Mouse (Mus musculus) activated CD4-positive, CD25-positive, alpha-beta regulatory T cell, adult 9 weeks (primary cell): Measurements from ENCODE around the gene Vmn1r1. TPM values are rescaled to one million over a fixed set of nuclear protein-coding genes. Genes with fewer than 3 reads are reported as not detected.

Source experiments
- polyA plus RNA-seq: library from polyadenylated mRNA; unstranded; fragments of 100-300 nt; shearing (Covaris generic); gene quantifications from one replicate; pipeline ENCODE4 v1.2.1, GENCODE M21; 2017

Gene Vmn1r1
- polyA plus RNA-seq = not detected

DNA sequence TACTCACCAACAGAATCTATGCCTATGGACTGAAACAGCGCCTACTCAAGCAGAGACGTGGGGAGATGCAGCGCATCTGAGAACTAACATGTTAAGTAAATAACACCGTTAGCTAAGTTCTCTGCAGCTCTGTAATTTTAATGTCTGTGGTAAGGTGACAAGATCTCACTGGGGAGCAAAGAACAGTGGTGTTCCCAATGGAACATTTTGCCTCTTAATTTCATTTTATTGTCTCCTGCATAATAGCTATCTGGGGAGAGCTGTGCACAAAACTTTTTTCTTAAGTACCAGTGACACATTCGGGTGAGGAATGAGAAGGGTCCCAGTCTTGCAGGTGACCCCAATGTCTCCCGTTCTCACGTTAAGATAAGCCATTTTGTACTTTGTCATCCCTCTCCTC lies at the start of gene Vmn1r1:
TSS of gene Vmn1r1 (minus strand) at position 101 of the 400 bp plus-strand sequence.

DNA sequence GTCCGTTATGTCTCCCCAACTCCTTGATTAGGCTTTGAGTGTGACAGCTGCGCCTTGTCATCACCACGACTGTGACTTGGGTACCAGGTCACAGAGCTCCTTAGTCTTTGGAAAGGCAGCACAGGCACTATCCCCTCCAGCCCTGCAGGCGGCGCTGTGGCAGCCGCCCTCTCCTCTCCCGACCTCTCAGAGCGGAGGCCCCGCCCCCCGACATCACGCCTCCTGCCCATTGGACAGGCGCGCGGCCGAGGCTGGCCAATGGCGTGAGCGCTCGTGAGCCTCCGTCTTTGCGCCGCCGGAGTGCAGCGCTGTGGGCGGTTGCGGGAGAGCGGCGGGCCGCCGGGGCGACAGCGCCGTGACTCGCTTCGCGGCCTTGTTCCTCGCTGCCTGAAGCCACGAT lies 39.8 kb downstream of the Vmn1r1 start, which contains the start of gene Srp9:
TSS of gene Srp9 (plus strand) at position 232 of the 400 bp plus-strand sequence.

Other genes starting within 250 kb of the Vmn1r1 start
- gene Enah, start 144.5 kb downstream of the Vmn1r1 start, polyA plus RNA-seq = 0.37 TPM
- 165 TPM for gene Srp9, start 39.7 kb downstream of the Vmn1r1 start, polyA plus RNA-seq
- gene Degs1, start 118.3 kb upstream of the Vmn1r1 start, polyA plus RNA-seq = 125 TPM
- gene Fbxo28, start 177.1 kb upstream of the Vmn1r1 start, polyA plus RNA-seq = 4.8 TPM
- 8.7 TPM for gene Trp53bp2, start 244.7 kb upstream of the Vmn1r1 start, polyA plus RNA-seq